ENCODE assay signal across 15 mouse cellular contexts in the genomic region with DNA sequence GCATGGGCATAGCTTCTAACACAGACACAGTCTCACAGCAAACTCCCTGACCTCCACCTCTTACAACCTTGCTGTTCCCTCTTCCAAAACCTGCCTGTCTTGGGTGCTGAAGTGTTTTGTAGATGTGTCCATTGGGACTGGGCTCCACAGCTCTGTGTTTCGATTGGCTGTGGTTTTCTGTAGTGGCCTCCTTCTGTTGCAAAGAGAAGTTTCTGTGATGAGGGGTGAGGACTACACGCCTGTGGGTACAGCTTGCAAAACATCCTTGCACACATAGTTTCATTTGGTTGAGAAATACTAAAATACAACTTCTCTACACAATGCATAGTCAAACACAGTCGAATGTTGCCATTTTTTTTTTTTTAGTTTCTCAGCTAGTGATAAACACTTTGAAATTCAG.
"Had no signal": no experiment of that assay in that cellular context is flagged by ENCODE, and none has a peak within 500 bp of the region (broad histone marks: within the 10 kb centered on the region; RNA-seq: fewer than 3 reads in every experiment).

No protein-coding gene starts in this region.

- H3K9me3 ChIP-seq: kidney, embryonic 15.5 days; limb, embryonic 10.5 days; lung, embryonic 15.5 days; midbrain, embryonic 13.5 days; neural tube, embryonic 12.5 days; stomach, embryonic 15.5 days had no signal

- ATAC-seq: intestine, embryonic 16.5 days; midbrain, embryonic 13.5 days had no signal

- DNase-seq: kidney, adult 2 months; kidney, postnatal 14 days; retina, postnatal 1 day; thymus, adult 2 months; thymus, postnatal 36 days had no signal

- H3K4me3 ChIP-seq: kidney, embryonic 15.5 days; left cerebral cortex, adult 2 months; limb, embryonic 10.5 days; lung, embryonic 15.5 days; midbrain, embryonic 13.5 days; neural tube, embryonic 12.5 days; stomach, embryonic 15.5 days had no signal

- H3K36me3 ChIP-seq: kidney, embryonic 15.5 days; limb, embryonic 10.5 days; lung, embryonic 15.5 days; midbrain, embryonic 13.5 days; neural tube, embryonic 12.5 days; stomach, embryonic 15.5 days had no signal

- H3K4me2 ChIP-seq: kidney, embryonic 15.5 days; lung, embryonic 15.5 days; midbrain, embryonic 13.5 days; neural tube, embryonic 12.5 days; stomach, embryonic 15.5 days had no signal

- H3K9ac ChIP-seq: kidney, embryonic 15.5 days; liver, embryonic 14.5 days; lung, embryonic 15.5 days; midbrain, embryonic 13.5 days; neural tube, embryonic 12.5 days; stomach, embryonic 15.5 days had no signal

- H3K27ac ChIP-seq: kidney, embryonic 15.5 days; left cerebral cortex, adult 2 months; limb, embryonic 10.5 days; liver, embryonic 14.5 days; lung, embryonic 15.5 days; macrophage; midbrain, embryonic 13.5 days; neural tube, embryonic 12.5 days; stomach, embryonic 15.5 days had no signal

- H3K27me3 ChIP-seq: kidney, embryonic 15.5 days; lung, embryonic 15.5 days; midbrain, embryonic 13.5 days; neural tube, embryonic 12.5 days; stomach, embryonic 15.5 days had no signal
